Mouse (Mus musculus): ENCODE data around the gene N4bp2. TPM values are rescaled to one million over a fixed set of nuclear protein-coding genes. Genes with fewer than 3 reads are reported as not detected.

The N4bp2 gene
- polyA plus RNA-seq, 1 experiment from 2014 or later, result 12.1 TPM

- ATAC-seq, result no peak
- H3K9me3 ChIP-seq (ENCODE audit: control insufficient read depth), result no peaks in the 10 kb centered on the region
- TF ChIP-seq CTCF (IDR thresholded peaks at IDR 0.05; ENCODE audit: low read depth), result no peak
- H3K4me2 ChIP-seq (replicated peaks; ENCODE audit: low read depth), result no peak overlapping the region
- H3K27ac ChIP-seq (ENCODE audit: low read depth, low read length), result no peak overlapping the region
- no peak overlapping the region for H3K4me3 ChIP-seq (ENCODE audit: low read depth, low read length)
- no peaks in the 10 kb centered on the region for H3K4me1 ChIP-seq (replicated peaks; ENCODE audit: control insufficient read depth, insufficient read depth, low read length)
- no peaks in the 10 kb centered on the region for H3K36me3 ChIP-seq (ENCODE audit: control insufficient read depth, insufficient read depth)
- H3K27me3 ChIP-seq (replicated peaks; ENCODE audit: control insufficient read depth, insufficient read depth, low read length), result no peaks in the 10 kb centered on the region
- WGBS, result 73% methylated on average over 15 of the region's 17 CpGs
- H3K9ac ChIP-seq (ENCODE audit: low read depth, low read length), result no peak overlapping the region
Observed at GRCm38 (mm10) chr5:65856591-65857411, 93.5 kb downstream of the N4bp2 start.

- H3K4me2 ChIP-seq (replicated peaks; ENCODE audit: low read depth), result no peak overlapping the region
- H3K36me3 ChIP-seq (ENCODE audit: control insufficient read depth, insufficient read depth), result no peaks in the 10 kb centered on the region
- H3K9me3 ChIP-seq (ENCODE audit: control insufficient read depth), result no peaks in the 10 kb centered on the region
- 68% methylated on average over 12 of the region's 12 CpGs for WGBS
- no peaks in the 10 kb centered on the region for H3K27me3 ChIP-seq (replicated peaks; ENCODE audit: control insufficient read depth, insufficient read depth, low read length)
- no peak overlapping the region for H3K27ac ChIP-seq (ENCODE audit: low read depth, low read length)
- ATAC-seq, result no peak
- no peak overlapping the region for H3K9ac ChIP-seq (ENCODE audit: low read depth, low read length)
- no peak overlapping the region for H3K4me3 ChIP-seq (ENCODE audit: low read depth, low read length)
- no peak for TF ChIP-seq CTCF (IDR thresholded peaks at IDR 0.05; ENCODE audit: low read depth)
- H3K4me1 ChIP-seq (replicated peaks; ENCODE audit: control insufficient read depth, insufficient read depth, low read length), result no peaks in the 10 kb centered on the region
Observed at GRCm38 (mm10) chr5:65857935-65858334, 94.6 kb downstream of the N4bp2 start.

- no peak overlapping the region for H3K9ac ChIP-seq (ENCODE audit: low read depth, low read length)
- no peak overlapping the region for H3K4me3 ChIP-seq (ENCODE audit: low read depth, low read length)
- H3K27ac ChIP-seq (ENCODE audit: low read depth, low read length), result no peak overlapping the region
- 83% methylated on average over 4 of the region's 6 CpGs for whole genome bisulfite sequencing
- no peaks in the 10 kb centered on the region for H3K36me3 ChIP-seq (ENCODE audit: control insufficient read depth, insufficient read depth)
- no peaks in the 10 kb centered on the region for H3K4me1 ChIP-seq (replicated peaks; ENCODE audit: control insufficient read depth, insufficient read depth, low read length)
- no peaks in the 10 kb centered on the region for H3K27me3 ChIP-seq (replicated peaks; ENCODE audit: control insufficient read depth, insufficient read depth, low read length)
- no peak overlapping the region for H3K4me2 ChIP-seq (replicated peaks; ENCODE audit: low read depth)
- no peak for ATAC-seq
- TF ChIP-seq CTCF (IDR thresholded peaks at IDR 0.05; ENCODE audit: low read depth), result no peak
- H3K9me3 ChIP-seq (ENCODE audit: control insufficient read depth), result no peaks in the 10 kb centered on the region
Observed at GRCm38 (mm10) chr5:65858355-65858754, 95.0 kb downstream of the N4bp2 start.

- no peak overlapping the region for H3K4me2 ChIP-seq (replicated peaks; ENCODE audit: low read depth)
Observed at GRCm38 (mm10) chr5:65858898-65859297, 95.6 kb downstream of the N4bp2 start.

GRCm38 (mm10) chr5:65859396-65859795 lies 96.1 kb downstream of the N4bp2 start:
- ATAC-seq, result no peak

More at GRCm38 (mm10) chr5:65858898-65859297, 95.6 kb downstream of the N4bp2 start:
- TF ChIP-seq CTCF (IDR thresholded peaks at IDR 0.05; ENCODE audit: low read depth), result no peak
- 48% methylated on average over 12 of the region's 12 CpGs for WGBS
- Histone ChIP-seq H3K9me3 (ENCODE audit: control insufficient read depth) (no peaks in the 10 kb centered on the region), H3K36me3 (ENCODE audit: control insufficient read depth, insufficient read depth) (no peaks in the 10 kb centered on the region), H3K4me3 (ENCODE audit: low read depth, low read length) (no peak overlapping the region), H3K27ac (ENCODE audit: low read depth, low read length) (no peak overlapping the region), H3K4me1 (replicated peaks; ENCODE audit: control insufficient read depth, insufficient read depth, low read length) (no peaks in the 10 kb centered on the region), H3K27me3 (replicated peaks; ENCODE audit: control insufficient read depth, insufficient read depth, low read length) (no peaks in the 10 kb centered on the region), H3K9ac (ENCODE audit: low read depth, low read length) (no peak overlapping the region)
- ATAC-seq, result no peak

GRCm38 (mm10) chr5:65860281-65861000 lies 97.1 kb downstream of the N4bp2 start:
- H3K4me2 ChIP-seq (replicated peaks; ENCODE audit: low read depth), result no peak overlapping the region
- no peaks in the 10 kb centered on the region for H3K4me1 ChIP-seq (replicated peaks; ENCODE audit: control insufficient read depth, insufficient read depth, low read length)
- no peaks in the 10 kb centered on the region for H3K9me3 ChIP-seq (ENCODE audit: control insufficient read depth)
- no peaks in the 10 kb centered on the region for H3K36me3 ChIP-seq (ENCODE audit: control insufficient read depth, insufficient read depth)
- H3K27ac ChIP-seq (ENCODE audit: low read depth, low read length), result no peak overlapping the region
- no peak for ATAC-seq
- 79% methylated on average over 12 of the region's 12 CpGs for WGBS
- H3K27me3 ChIP-seq (replicated peaks; ENCODE audit: control insufficient read depth, insufficient read depth, low read length), result no peaks in the 10 kb centered on the region
- no peak overlapping the region for H3K4me3 ChIP-seq (ENCODE audit: low read depth, low read length)
- no peak for TF ChIP-seq CTCF (IDR thresholded peaks at IDR 0.05; ENCODE audit: low read depth)
- H3K9ac ChIP-seq (ENCODE audit: low read depth, low read length), result no peak overlapping the region

More at GRCm38 (mm10) chr5:65859396-65859795, 96.1 kb downstream of the N4bp2 start:
- Histone ChIP-seq H3K36me3 (ENCODE audit: control insufficient read depth, insufficient read depth) (no peaks in the 10 kb centered on the region), H3K27ac (ENCODE audit: low read depth, low read length) (no peak overlapping the region), H3K9ac (ENCODE audit: low read depth, low read length) (no peak overlapping the region), H3K4me2 (replicated peaks; ENCODE audit: low read depth) (no peak overlapping the region), H3K4me3 (ENCODE audit: low read depth, low read length) (no peak overlapping the region), H3K4me1 (replicated peaks; ENCODE audit: control insufficient read depth, insufficient read depth, low read length) (no peaks in the 10 kb centered on the region), H3K27me3 (replicated peaks; ENCODE audit: control insufficient read depth, insufficient read depth, low read length) (no peaks in the 10 kb centered on the region), H3K9me3 (ENCODE audit: control insufficient read depth) (no peaks in the 10 kb centered on the region)
- 41% methylated on average over 6 of the region's 6 CpGs for WGBS
- TF ChIP-seq CTCF (IDR thresholded peaks at IDR 0.05; ENCODE audit: low read depth), result no peak
